Mouse (Mus musculus) T-cell, adult 2 months (primary cell): Measurements from ENCODE around the gene Ankrd33b.

ENCODE experiments used
- DNase-seq: peaks from one replicate; pipeline ENCODE4 v3.0.0; 2022; ENCODE audit warnings: low spot score

The Ankrd33b gene

GRCm38 (mm10) chr15:31367481-31368200, at the start of gene Ankrd33b:
TSS of gene Ankrd33b (minus strand) at chr15:31367726.
- DNase-seq, result no peak

GRCm38 (mm10) chr15:31415181-31415580, 47.7 kb upstream of the Ankrd33b start:
- DNase-seq, result no peak

GRCm38 (mm10) chr15:31414179-31414898, 46.8 kb upstream of the Ankrd33b start:
- DNase-seq, result no peak

GRCm38 (mm10) chr15:31413662-31414061, 46.1 kb upstream of the Ankrd33b start:
- DNase-seq, result no peak

GRCm38 (mm10) chr15:31412933-31413332, 45.4 kb upstream of the Ankrd33b start:
- no peak for DNase-seq

- DNase-seq, result no peak
Observed at GRCm38 (mm10) chr15:31412436-31412835, 44.9 kb upstream of the Ankrd33b start.

GRCm38 (mm10) chr15:31407490-31407889, 40.0 kb upstream of the Ankrd33b start:
- DNase-seq, result no peak

GRCm38 (mm10) chr15:31406881-31407280, 39.4 kb upstream of the Ankrd33b start:
- DNase-seq, result no peak

- DNase-seq, result no peak
Observed at GRCm38 (mm10) chr15:31404346-31404745, 36.8 kb upstream of the Ankrd33b start.

- DNase-seq, result no peak
Observed at GRCm38 (mm10) chr15:31402200-31402892, 34.8 kb upstream of the Ankrd33b start.

GRCm38 (mm10) chr15:31400974-31401373, 33.4 kb upstream of the Ankrd33b start:
- no peak for DNase-seq

GRCm38 (mm10) chr15:31398769-31399168, 31.2 kb upstream of the Ankrd33b start:
- DNase-seq, result no peak

- no peak for DNase-seq
Observed at GRCm38 (mm10) chr15:31397379-31397778, 29.9 kb upstream of the Ankrd33b start.

GRCm38 (mm10) chr15:31396755-31397154, 29.2 kb upstream of the Ankrd33b start:
- DNase-seq, result no peak

- DNase-seq, result no peak
Observed at GRCm38 (mm10) chr15:31395986-31396385, 28.5 kb upstream of the Ankrd33b start.

GRCm38 (mm10) chr15:31393402-31393801, 25.9 kb upstream of the Ankrd33b start:
- DNase-seq, result no peak

GRCm38 (mm10) chr15:31392705-31393104, 25.2 kb upstream of the Ankrd33b start:
- DNase-seq, result no peak

GRCm38 (mm10) chr15:31392135-31392534, 24.6 kb upstream of the Ankrd33b start:
- DNase-seq, result no peak

GRCm38 (mm10) chr15:31381936-31382468, 14.5 kb upstream of the Ankrd33b start:
- no peak for DNase-seq

GRCm38 (mm10) chr15:31379471-31379870, 11.9 kb upstream of the Ankrd33b start:
- DNase-seq, result no peak

- no peak for DNase-seq
Observed at GRCm38 (mm10) chr15:31375212-31375611, 7.7 kb upstream of the Ankrd33b start.

GRCm38 (mm10) chr15:31369125-31369612, 1.6 kb upstream of the Ankrd33b start:
- no peak for DNase-seq
